Mouse (Mus musculus) cerebellum, adult 2 months (tissue): ENCODE measurements around the gene Tnpo1.

Experiments used
- CTCF ChIP-seq: fragments of 200-500 bp; IDR thresholded peaks from 2 replicates; pipeline ENCODE4 v1.5.1; 2011; ENCODE audit warnings: low read depth, mild to moderate bottlenecking, control low read depth, low read length, moderate library complexity, borderline replicate concordance; ENCODE audit not compliant: insufficient read depth
- POLR2A ChIP-seq: fragments of 200-500 bp; IDR thresholded peaks from 2 replicates; pipeline ENCODE4 v1.6.1; 2011; ENCODE audit warnings: low read length, control low read depth, borderline replicate concordance; ENCODE audit not compliant: insufficient read depth

DNA sequence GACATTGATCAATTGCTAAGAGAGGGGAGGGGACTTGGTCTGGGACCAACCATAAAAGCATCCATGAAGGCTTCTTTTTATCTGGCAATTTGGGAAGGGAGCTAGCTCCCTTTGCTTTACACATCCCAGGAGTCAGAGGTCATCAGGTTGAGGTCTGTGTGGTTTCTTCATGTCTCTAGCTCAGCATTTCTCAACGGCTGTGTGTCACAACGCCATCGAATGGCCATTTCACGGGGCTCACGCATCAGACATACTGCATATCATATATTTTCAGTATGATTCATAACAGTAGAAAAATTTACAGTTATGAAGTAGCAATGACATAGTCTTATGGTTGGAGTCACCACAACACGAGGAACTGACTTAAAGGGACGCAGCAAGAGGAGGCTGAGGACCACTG lies 20.2 kb upstream of the Tnpo1 start:
- TF ChIP-seq CTCF (no peak), POLR2A (no peak)
